Mouse (Mus musculus) spleen, postnatal 14 days (tissue): Measurements from ENCODE around the gene Tph2.

ENCODE experiments used
- DNase-seq, 2 experiments: peaks; one replicate each; pipeline ENCODE4 v3.0.0; 2021 to 2022; ENCODE audit warnings: low spot score in 2 of 2

Tph2 gene

GRCm38 (mm10) chr10:115137016-115137415 is 47.8 kb downstream of the Tph2 start:
- DNase-seq: no peak

GRCm38 (mm10) chr10:115127907-115128306 is 56.9 kb downstream of the Tph2 start:
- no peak for DNase-seq

GRCm38 (mm10) chr10:115125550-115125949 is 59.3 kb downstream of the Tph2 start:
- no peak for DNase-seq

GRCm38 (mm10) chr10:115125027-115125426 is 59.8 kb downstream of the Tph2 start:
- no peak for DNase-seq

GRCm38 (mm10) chr10:115107666-115108540 is 76.9 kb downstream of the Tph2 start:
- DNase-seq: no peak

- DNase-seq: no peak
Observed at GRCm38 (mm10) chr10:115104175-115104574, 80.6 kb downstream of the Tph2 start.

GRCm38 (mm10) chr10:115099890-115100580 is 84.8 kb downstream of the Tph2 start:
- DNase-seq: no peak

GRCm38 (mm10) chr10:115097163-115097562 is 87.7 kb downstream of the Tph2 start:
- DNase-seq: no peak

- DNase-seq: no peak
Observed at GRCm38 (mm10) chr10:115096191-115096590, 88.6 kb downstream of the Tph2 start.

GRCm38 (mm10) chr10:115078232-115078631 is 106.6 kb downstream of the Tph2 start:
- DNase-seq: no peak

GRCm38 (mm10) chr10:115069123-115069911 is 115.5 kb downstream of the Tph2 start:
- no peak for DNase-seq

- DNase-seq: no peak
Observed at GRCm38 (mm10) chr10:115063936-115064335, 120.9 kb downstream of the Tph2 start.

GRCm38 (mm10) chr10:115061498-115061897 is 123.3 kb downstream of the Tph2 start:
- no peak for DNase-seq

- DNase-seq: no peak
Observed at GRCm38 (mm10) chr10:115060759-115061158, 124.1 kb downstream of the Tph2 start.

GRCm38 (mm10) chr10:115051602-115052001 is 133.2 kb downstream of the Tph2 start:
- no peak for DNase-seq

- no peak for DNase-seq
Observed at GRCm38 (mm10) chr10:115050674-115051073, 134.1 kb downstream of the Tph2 start.

- DNase-seq: no peak
Observed at GRCm38 (mm10) chr10:115050178-115050577, 134.6 kb downstream of the Tph2 start.

- no peak for DNase-seq
Observed at GRCm38 (mm10) chr10:115048565-115048964, 136.3 kb downstream of the Tph2 start.

GRCm38 (mm10) chr10:115035748-115036147 is 149.1 kb downstream of the Tph2 start:
- DNase-seq: no peak
